Mouse (Mus musculus) hindbrain, embryonic 12.5 days (tissue): ENCODE results near the gene Hormad2. TPM values are rescaled to one million over a fixed set of nuclear protein-coding genes. Genes with fewer than 3 reads are reported as not detected.
A peak's percentile ranks its signal among the peaks of the same experiment; 100 is the strongest.

Experiments used
- ATAC-seq: fragments of 200-750 bp; cut with Nextera tagmentation; 2 replicates; pipeline ENCODE4 v1.8.0; 2017; ENCODE audit warnings: moderate TSS enrichment; ENCODE audit not compliant: low FRiP score
- H3K27ac ChIP-seq: fragments of 300-500 bp; sonication (generic); 2 replicates; pipeline ENCODE4 v1.5.1; 2016; ENCODE audit warnings: mild to moderate bottlenecking
- H3K27me3 ChIP-seq: fragments of 300-500 bp; sonication (generic); 2 replicates; pipeline ENCODE4 v1.6.1; 2016; ENCODE audit warnings: mild to moderate bottlenecking
- H3K36me3 ChIP-seq: fragments of 300-500 bp; sonication (generic); 2 replicates; pipeline ENCODE4 v1.6.1; 2016; ENCODE audit warnings: mild to moderate bottlenecking
- H3K4me1 ChIP-seq: fragments of 300-500 bp; sonication (generic); 2 replicates; pipeline ENCODE4 v1.6.1; 2016
- H3K4me2 ChIP-seq: fragments of 300-500 bp; sonication (generic); replicated peaks from 2 replicates; pipeline ENCODE4 v1.6.1; 2016; ENCODE audit warnings: mild to moderate bottlenecking
- H3K4me3 ChIP-seq: fragments of 300-500 bp; sonication (generic); 2 replicates; pipeline ENCODE4 v1.5.1; 2016; ENCODE audit warnings: mild to moderate bottlenecking
- H3K9ac ChIP-seq: fragments of 300-500 bp; sonication (generic); 2 replicates; pipeline ENCODE4 v1.6.1; 2016; ENCODE audit warnings: mild to moderate bottlenecking, moderate library complexity
- H3K9me3 ChIP-seq: fragments of 300-500 bp; sonication (generic); replicated peaks from 2 replicates; pipeline ENCODE4 v1.6.1; 2016; ENCODE audit warnings: mild to moderate bottlenecking
- WGBS: fragments of 180-500 bp; shearing (Covaris S2); methylation state at CpG from one replicate; pipeline ENCODE4 v1.1.7; 2016; 5-methylcytosine and 5-hydroxymethylcytosine counted together
- polyA plus RNA-seq: library from polyadenylated mRNA; unstranded; fragments of >200 nt; fragmentation: Nextera tagmentation; extraction: Ambion mirVana; gene quantifications from 2 replicates; pipeline ENCODE4 v1.2.1, GENCODE M21; 2016

Hormad2 gene
- polyA plus RNA-seq, result 0.10 and 0.61 TPM in 2 replicates

DNA sequence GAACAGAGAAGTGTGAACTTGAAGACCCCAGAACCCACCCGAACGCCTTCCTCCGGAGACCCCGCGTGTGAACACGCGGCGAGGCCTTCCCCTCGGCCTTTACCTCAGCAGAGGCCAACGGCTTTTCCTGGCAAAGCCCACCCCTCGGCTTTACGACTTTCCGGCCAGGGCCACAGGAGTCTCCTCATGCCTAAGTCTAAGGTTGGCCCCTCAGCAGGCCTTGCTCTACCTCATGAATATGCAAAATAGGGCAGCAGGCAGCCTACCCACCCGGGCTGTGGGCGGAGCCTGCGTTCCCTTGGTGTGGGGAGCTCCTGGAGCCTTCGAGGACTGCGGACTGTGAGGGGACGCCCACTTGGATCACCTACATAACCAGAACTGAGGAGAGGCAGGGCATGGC lies at the start of gene Hormad2:
Gene Hormad2 (minus strand): TSS at position 128 of the 400 bp plus-strand sequence.
- H3K4me2 ChIP-seq, result 0 out of 2 replicates have a peak within 1 kb of the TSS, but pooled peaks have one; percentile 1
- 46% methylated on average over 19 of the region's 19 CpGs for WGBS

DNA sequence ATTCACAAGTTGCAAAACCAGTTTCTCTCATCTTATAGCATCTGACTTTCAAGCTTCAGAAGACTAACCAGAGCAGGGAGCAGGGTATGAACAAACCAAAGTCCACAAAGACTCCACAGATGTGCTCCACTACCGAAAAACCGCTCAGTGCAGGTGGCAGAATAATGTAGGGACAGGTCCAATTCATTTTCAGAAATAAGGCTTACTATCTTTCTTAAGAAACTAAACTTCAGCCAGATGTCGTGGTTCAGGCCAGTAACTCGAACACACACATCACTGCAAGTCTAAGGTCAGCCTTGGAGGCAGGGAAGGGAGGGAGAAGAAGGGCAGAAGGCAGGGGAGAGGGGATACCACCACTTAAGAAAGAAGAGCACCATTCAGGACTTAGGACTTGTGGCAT lies 48.3 kb upstream of the Hormad2 start:
- Histone ChIP-seq H3K4me1 (no peaks in the 10 kb centered on the region), H3K9ac (no peak overlapping the region), H3K36me3 (peaks cover 87% of the 10 kb centered on the region), H3K27me3 (no peaks in the 10 kb centered on the region), H3K4me2 (no peak overlapping the region), H3K27ac (no peak overlapping the region), H3K9me3 (no peaks in the 10 kb centered on the region), H3K4me3 (no peak overlapping the region)
- no peak for ATAC-seq
- 96% methylated on average over 4 of the region's 4 CpGs for WGBS

More for the DNA sequence above, at the start of gene Hormad2:
- no peak within 1 kb of the TSS for H3K27ac ChIP-seq
- no peak within 1 kb of the TSS for H3K4me3 ChIP-seq
- no peaks in the 10 kb centered on the region for H3K36me3 ChIP-seq
- no peaks in the 10 kb centered on the region for H3K4me1 ChIP-seq
- H3K27me3 ChIP-seq, result no peaks in the 10 kb centered on the region
- H3K9ac ChIP-seq, result no peak within 1 kb of the TSS
- H3K9me3 ChIP-seq, result no peaks in the 10 kb centered on the region
- no peak for ATAC-seq

DNA sequence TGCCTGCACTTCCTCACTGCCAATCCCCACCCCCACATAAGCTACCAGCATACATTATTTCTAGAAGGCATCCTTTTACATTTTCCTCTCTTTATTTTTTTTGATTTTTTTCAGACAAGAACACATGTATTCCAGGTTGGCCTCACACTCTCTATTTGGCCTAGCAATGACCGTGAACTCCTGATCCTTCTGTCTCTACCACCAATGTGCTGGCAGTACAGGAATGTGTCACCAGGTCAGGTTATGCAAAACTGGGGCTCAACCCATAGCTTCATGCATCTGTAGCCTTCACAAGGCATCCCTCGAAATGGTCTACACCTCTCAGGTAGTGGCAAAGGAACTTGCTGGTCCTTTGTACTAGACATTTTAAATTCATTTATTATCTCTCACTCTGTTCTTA lies 47.9 kb upstream of the Hormad2 start:
- Histone ChIP-seq H3K4me2 (no peak overlapping the region), H3K4me3 (no peak overlapping the region), H3K27me3 (no peaks in the 10 kb centered on the region), H3K27ac (no peak overlapping the region), H3K9me3 (no peaks in the 10 kb centered on the region), H3K4me1 (no peaks in the 10 kb centered on the region), H3K36me3 (peaks cover 89% of the 10 kb centered on the region), H3K9ac (no peak overlapping the region)
- WGBS, result 98% methylated on average over 2 of the region's 2 CpGs
- no peak for ATAC-seq

DNA sequence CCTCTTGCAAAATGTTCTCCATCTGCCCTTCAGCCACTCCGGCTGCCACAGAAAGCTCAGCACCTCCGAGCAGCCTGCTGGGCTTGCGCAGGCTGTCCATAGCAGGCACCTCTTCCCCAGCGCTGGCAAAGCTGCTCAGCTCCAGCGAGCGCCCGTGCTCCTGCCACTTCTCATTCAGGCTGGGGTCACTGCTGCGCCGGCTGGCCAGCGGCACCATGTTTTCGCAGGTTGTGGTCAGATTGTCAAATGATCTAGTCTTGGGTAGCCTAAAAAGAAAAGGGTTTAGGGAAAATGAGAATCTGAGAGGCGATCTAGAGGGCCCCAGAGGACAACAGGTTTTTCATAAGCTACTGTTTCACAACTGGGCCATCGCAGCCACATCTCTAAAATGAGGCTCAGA lies 47.5 kb upstream of the Hormad2 start:
- WGBS, result 95% methylated on average over 13 of the region's 13 CpGs
- Histone ChIP-seq H3K4me1 (no peaks in the 10 kb centered on the region), H3K4me3 (no peak overlapping the region), H3K36me3 (peaks cover 93% of the 10 kb centered on the region), H3K9me3 (no peaks in the 10 kb centered on the region), H3K4me2 (no peak overlapping the region), H3K27me3 (no peaks in the 10 kb centered on the region), H3K27ac (no peak overlapping the region), H3K9ac (no peak overlapping the region)
- no peak for ATAC-seq

DNA sequence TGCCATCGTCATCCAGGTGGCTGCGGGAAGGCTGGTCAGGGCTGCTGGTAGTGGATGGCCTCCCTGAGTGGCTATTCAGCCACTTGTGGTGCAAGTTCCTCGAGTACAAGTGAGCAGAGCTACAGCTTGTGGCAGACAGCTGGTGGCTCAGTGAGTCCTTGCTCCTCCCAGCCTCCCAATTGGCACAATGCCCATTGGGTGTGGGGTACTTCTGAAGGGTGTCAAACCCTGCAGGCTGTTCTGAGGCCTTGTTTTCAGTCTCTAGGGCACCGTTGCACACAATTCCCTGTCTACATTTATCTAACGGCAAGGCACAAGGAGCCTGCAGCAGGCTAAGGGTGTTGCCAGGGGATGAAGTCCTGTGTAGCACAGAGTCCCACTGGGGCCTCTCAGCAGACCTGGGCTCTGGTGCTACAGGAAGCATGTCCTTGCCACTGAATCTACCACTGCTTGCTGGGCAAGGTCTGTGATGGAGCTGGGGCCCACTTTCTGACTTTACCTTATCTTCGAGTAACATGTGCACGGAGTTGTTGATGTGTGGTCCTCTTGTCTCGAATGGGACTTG lies 46.6 kb upstream of the Hormad2 start:
- WGBS, result 90% methylated on average over 8 of the region's 8 CpGs
- no peak overlapping the region for H3K9ac ChIP-seq
- 0 out of 2 replicates have a peak overlapping the region, but pooled peaks have one; percentile 7 for H3K27ac ChIP-seq
- no peaks in the 10 kb centered on the region for H3K4me1 ChIP-seq
- no peaks in the 10 kb centered on the region for H3K27me3 ChIP-seq
- no peaks in the 10 kb centered on the region for H3K9me3 ChIP-seq
- no peak overlapping the region for H3K4me2 ChIP-seq
- no peak overlapping the region for H3K4me3 ChIP-seq
- H3K36me3 ChIP-seq, result peaks cover 95% of the 10 kb centered on the region
- ATAC-seq, result no peak

DNA sequence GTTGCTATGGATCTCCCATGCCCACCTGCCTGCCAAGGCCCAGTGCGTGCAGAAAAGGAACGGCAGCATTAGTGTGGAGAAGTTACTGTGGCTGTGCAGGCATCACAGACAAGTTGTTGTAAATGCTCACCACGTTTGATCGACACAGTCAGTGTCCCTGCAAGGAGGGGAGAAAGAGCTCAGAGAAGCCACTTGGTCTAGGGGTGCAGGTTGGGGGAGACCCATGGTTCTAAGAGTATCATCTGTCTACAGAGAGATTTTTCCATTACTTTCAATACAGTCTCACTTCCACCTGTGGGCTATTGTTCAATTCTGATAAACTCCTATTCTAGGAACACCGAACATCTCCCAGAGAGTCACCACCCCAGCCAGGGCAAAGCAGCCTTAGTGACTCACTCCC lies 43.6 kb upstream of the Hormad2 start:
- Histone ChIP-seq H3K4me2 (no peak overlapping the region), H3K27ac (no peak overlapping the region), H3K36me3 (peaks cover 97% of the 10 kb centered on the region), H3K4me1 (no peaks in the 10 kb centered on the region), H3K9me3 (no peaks in the 10 kb centered on the region), H3K27me3 (no peaks in the 10 kb centered on the region), H3K9ac (no peak overlapping the region), H3K4me3 (no peak overlapping the region)
- WGBS, result 94% methylated on average over 5 of the region's 5 CpGs
- no peak for ATAC-seq

DNA sequence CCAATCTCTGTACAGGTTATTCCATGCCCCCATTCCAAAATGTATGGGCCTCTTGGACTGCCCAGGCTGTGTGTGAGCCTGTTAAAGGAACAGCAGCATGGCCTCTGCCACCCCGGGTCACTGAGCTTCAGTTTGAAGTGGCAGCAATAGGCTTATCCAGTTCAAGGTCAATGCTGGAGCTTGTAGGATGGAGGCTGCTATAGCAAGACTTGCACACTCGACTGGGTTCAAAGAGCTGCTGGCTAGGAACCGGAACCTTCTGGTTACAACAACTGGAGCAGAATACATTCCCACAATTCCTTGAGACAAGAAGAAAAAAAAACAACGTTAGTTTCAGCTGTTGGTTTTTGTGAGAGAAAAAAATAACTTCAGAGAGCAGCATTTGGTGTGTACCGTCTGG lies 41.7 kb upstream of the Hormad2 start:
- WGBS, result 90% methylated on average over 5 of the region's 5 CpGs
- H3K36me3 ChIP-seq, result peaks cover 89% of the 10 kb centered on the region
- no peak overlapping the region for H3K27ac ChIP-seq

DNA sequence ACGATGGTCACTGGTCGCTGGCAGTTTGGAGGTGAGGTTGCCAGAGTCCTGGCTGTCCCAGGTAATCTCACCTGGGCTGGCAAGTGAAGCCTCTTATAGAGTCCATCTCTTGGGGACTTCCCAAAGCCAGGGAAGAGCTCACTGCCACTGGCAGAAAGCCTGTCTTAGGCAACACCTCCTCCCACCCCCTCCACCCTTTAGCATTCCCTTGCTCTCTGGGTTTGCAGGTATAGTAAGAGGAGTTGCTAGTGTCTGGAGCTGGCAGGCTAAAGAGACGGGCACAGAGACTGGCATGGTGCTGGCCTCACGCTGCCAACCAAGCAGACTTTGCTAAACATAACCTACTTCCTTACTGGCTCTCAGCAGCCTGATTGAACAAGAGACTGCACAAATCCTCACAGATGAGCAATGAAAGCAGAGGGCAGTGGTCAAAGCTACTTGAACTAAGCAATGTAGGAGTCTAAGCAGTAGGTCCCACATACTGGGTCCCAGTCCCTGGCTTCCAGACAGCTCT lies 35.3 kb upstream of the Hormad2 start:
- WGBS, result 95% methylated on average over 4 of the region's 4 CpGs
- H3K4me2 ChIP-seq, result no peak overlapping the region
- H3K27ac ChIP-seq, result no peak overlapping the region
- no peak overlapping the region for H3K9ac ChIP-seq
- no peaks in the 10 kb centered on the region for H3K27me3 ChIP-seq
- peaks cover 31% of the 10 kb centered on the region for H3K36me3 ChIP-seq
- H3K4me3 ChIP-seq, result no peak overlapping the region
- no peaks in the 10 kb centered on the region for H3K9me3 ChIP-seq
- peaks cover 15% of the 10 kb centered on the region for H3K4me1 ChIP-seq
- no peak for ATAC-seq

More for the DNA sequence above, 41.7 kb upstream of the Hormad2 start:
- Histone ChIP-seq H3K4me3 (no peak overlapping the region), H3K9me3 (no peaks in the 10 kb centered on the region), H3K4me1 (no peaks in the 10 kb centered on the region), H3K9ac (no peak overlapping the region), H3K4me2 (no peak overlapping the region), H3K27me3 (no peaks in the 10 kb centered on the region)
- ATAC-seq, result no peak

DNA sequence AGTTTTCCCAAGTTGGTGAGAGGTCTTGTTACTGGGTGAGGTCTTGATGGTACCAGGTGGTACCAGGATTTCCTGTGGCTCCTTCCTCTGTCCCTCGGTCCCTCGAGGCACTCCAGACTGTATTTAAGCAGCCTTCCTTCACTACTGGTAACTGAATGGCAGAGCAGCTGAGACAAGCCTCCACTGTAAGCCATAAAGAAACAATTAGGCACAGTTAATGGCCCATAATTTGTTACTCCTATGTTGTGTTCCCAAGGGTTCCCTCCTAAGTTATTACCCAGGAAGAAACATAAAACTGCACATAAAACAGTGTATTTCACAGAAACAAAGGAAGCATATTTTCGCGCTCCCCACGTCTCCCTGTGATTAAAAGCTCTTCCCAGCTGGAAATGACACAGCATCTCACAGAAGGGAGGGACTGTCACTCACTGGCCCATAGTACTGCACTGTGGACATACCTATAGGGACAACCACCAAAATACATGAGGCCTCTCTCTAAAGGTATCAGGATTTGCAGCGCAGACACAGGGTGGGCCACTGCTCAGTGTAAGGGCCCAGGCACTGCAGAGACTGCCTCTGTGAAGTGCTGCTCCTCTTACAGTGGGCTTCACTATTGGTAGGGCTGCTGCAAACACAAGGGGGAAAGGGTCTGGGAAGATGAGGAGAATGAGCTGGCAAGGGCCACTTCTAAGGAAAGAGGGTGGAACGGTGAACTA lies 31.7 kb upstream of the Hormad2 start:
- peak; percentile 33 for ATAC-seq
- no peaks in the 10 kb centered on the region for H3K9me3 ChIP-seq
- H3K9ac ChIP-seq, result 0 out of 2 replicates have a peak overlapping the region, but pooled peaks have one; percentile 4
- no peak overlapping the region for H3K4me3 ChIP-seq
- H3K27me3 ChIP-seq, result no peaks in the 10 kb centered on the region
- H3K36me3 ChIP-seq, result 0 out of 2 replicates have a peak, but pooled peaks cover 4% of the 10 kb centered on the region
- H3K4me1 ChIP-seq, result peaks cover 15% of the 10 kb centered on the region
- 0 out of 2 replicates have a peak overlapping the region, but pooled peaks have one; percentile 40 for H3K27ac ChIP-seq
- no peak overlapping the region for H3K4me2 ChIP-seq
- WGBS, result 70% methylated on average over 7 of the region's 7 CpGs

DNA sequence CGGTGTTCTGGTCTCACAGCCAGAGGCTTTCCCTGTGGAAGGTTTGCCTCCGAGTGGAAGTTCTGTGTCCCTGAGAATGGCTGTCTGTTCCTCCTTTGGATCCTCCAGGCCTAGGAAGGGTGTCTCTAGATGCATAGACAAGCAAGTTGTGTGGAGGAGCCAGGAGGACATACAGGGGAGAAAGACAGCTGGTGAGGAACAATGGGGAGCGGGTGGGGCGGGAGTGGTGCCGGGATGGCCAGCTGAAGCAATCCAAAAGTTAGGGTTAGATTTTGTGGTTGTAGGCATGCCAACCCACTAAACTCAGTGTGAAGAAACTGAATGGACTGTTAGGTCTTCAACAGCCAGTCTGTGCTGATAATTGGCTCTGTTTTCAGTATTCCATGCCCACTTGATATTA lies 30.8 kb upstream of the Hormad2 start:
- no peak for ATAC-seq
- Histone ChIP-seq H3K9me3 (no peaks in the 10 kb centered on the region), H3K9ac (no peak overlapping the region), H3K4me3 (no peak overlapping the region), H3K27me3 (no peaks in the 10 kb centered on the region), H3K4me2 (no peak overlapping the region), H3K27ac (no peak overlapping the region), H3K4me1 (peaks cover 15% of the 10 kb centered on the region), H3K36me3 (0 out of 2 replicates have a peak, but pooled peaks cover under 1% of the 10 kb centered on the region)
- WGBS, result 88% methylated on average over 5 of the region's 5 CpGs

DNA sequence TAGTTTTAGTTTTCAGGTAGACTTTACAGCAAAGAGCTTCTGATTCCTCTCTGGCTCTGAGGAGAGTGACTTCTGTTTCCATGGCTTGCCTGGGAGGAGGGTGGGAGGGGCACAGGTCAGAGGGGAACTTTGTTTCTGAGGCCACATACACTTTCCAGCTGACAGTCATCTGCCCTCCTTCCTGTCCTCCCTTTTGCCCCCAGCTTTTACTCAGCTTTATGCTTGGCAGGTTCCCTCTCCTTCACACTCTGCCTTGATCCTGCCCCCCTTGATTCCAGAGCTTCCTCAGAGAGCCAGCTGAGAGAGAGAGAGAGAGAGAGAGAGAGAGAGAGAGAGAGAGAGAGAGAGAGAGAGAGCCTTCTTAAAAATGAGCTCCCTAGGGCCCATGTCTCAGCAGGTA lies 30.3 kb upstream of the Hormad2 start:
- ATAC-seq, result no peak
- Histone ChIP-seq H3K4me1 (peaks cover 18% of the 10 kb centered on the region), H3K4me3 (no peak overlapping the region), H3K27me3 (no peaks in the 10 kb centered on the region), H3K9ac (no peak overlapping the region), H3K9me3 (no peaks in the 10 kb centered on the region), H3K4me2 (no peak overlapping the region), H3K27ac (no peak overlapping the region), H3K36me3 (no peaks in the 10 kb centered on the region)

DNA sequence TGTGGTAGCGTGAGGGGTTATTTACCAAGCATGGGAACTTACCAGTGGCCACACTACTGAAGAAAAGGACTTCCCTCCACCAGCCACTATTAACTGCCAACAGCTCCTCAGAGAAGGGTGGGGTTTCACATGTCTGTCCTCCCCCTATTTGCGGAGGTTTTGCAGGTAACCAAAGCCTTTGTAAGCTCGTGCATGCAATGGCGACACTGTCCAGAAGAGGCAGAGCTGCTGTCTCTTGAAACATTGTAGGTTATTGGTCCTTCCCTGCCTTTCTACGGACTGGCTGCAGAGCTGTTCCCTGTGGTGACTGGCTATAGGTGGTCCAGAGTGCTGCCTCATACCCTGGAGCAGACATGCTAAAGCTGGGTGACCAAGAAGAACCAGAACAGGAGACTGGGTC lies 28.2 kb upstream of the Hormad2 start:
- Histone ChIP-seq H3K4me3 (no peak overlapping the region), H3K9me3 (no peaks in the 10 kb centered on the region), H3K4me2 (no peak overlapping the region), H3K27ac (no peak overlapping the region), H3K36me3 (no peaks in the 10 kb centered on the region), H3K27me3 (no peaks in the 10 kb centered on the region), H3K9ac (no peak overlapping the region), H3K4me1 (peaks cover 19% of the 10 kb centered on the region)
- no peak for ATAC-seq
- WGBS, result 61% methylated on average over 5 of the region's 5 CpGs
